Mouse (Mus musculus): ENCODE data around the gene Nat9. TPM values are rescaled to one million over a fixed set of nuclear protein-coding genes. Genes with fewer than 3 reads are reported as not detected.

Gene Nat9
- polyA plus RNA-seq, 1 experiment from 2014 or later = 16.6 TPM

- H3K4me1 ChIP-seq = peaks cover 16% of the 10 kb centered on the region
- H3K27me3 ChIP-seq = no peaks in the 10 kb centered on the region
- H3K9ac ChIP-seq = peak within 1 kb of the TSS; percentile 70
- peak within 1 kb of the TSS; percentile 70 for H3K27ac ChIP-seq
- H3K4me2 ChIP-seq = peak within 1 kb of the TSS; percentile 87
- H3K9me3 ChIP-seq = no peaks in the 10 kb centered on the region
- H3K4me3 ChIP-seq (replicated peaks) = peak within 1 kb of the TSS; percentile 58
- ATAC-seq (ENCODE audit: low FRiP score) = peak; percentile 93
- H3K36me3 ChIP-seq (replicated peaks) = 0 out of 2 replicates have a peak, but pooled peaks cover 9% of the 10 kb centered on the region
- WGBS = 1% methylated on average over 39 of the region's 39 CpGs
Measured at GRCm38 (mm10) chr11:115187224-115187639, 427 bp downstream of the Nat9 start, which contains the start of gene Tmem104. TSS of gene Tmem104 (plus strand) at chr11:115187487.

DNA sequence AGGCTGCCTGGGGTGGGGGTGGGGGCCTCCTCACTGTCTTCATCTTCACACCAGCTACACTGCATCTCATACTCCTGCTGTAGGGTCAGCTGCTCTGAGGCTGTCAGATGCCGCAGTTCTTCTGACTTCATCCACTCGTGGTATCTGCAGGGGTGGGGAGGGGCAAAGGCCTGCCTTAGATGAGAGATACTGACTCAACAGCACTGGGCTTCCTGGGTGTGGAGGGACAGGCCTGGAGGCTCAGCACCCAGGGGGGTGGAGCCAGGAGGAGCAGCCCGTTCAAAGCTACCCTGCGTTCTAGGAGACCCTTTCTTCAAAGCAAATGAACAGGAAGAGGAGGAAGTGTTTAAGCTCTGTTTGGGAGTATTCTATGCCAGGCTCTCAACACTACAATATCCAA lies 2.7 kb downstream of the Nat9 start:
- Histone ChIP-seq H3K4me1 (peaks cover 16% of the 10 kb centered on the region), H3K9me3 (no peaks in the 10 kb centered on the region), H3K36me3 (replicated peaks) (0 out of 2 replicates have a peak, but pooled peaks cover 4% of the 10 kb centered on the region), H3K4me3 (replicated peaks) (no peak overlapping the region), H3K4me2 (no peak overlapping the region), H3K27ac (no peak overlapping the region), H3K27me3 (no peaks in the 10 kb centered on the region), H3K9ac (no peak overlapping the region)
- 54% methylated on average over 4 of the region's 4 CpGs for WGBS
- no peak for ATAC-seq (ENCODE audit: low FRiP score)

DNA sequence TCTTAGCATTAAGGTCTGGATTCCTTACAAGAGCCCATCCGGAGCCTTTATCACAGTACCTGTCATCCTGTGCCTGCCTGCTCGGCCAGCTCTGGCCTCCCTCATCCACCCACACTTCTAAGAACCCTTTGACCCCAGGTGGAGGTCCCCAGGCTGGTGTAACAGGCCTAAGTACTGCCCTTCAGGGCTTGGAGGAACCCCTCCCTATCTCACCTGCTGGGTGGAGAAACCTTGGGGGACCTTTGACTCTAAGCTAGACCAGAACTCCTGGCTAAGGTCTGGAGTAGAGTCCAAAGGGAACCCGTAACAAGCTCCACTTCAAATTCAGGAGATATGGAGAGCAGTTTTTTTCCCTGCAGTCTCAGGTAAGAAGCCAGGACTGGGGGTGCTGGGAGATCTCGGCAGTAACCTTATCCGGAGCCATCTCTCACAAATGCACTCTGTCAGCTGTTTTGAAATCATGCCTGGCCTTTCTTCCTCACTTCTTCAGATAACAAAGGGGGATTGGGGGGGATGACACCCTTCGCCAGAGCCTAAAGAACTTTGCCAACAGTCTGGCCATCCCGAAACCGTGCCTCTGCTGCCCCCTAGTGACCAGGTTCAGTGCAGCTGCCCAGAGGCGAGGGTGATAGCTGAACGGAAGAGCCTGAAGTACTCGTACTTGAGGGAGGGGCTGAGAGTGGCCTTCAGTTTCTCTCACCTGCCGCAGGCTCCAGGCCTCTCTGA lies 5.6 kb downstream of the Nat9 start:
- Histone ChIP-seq H3K9ac (no peak overlapping the region), H3K4me1 (peaks cover 21% of the 10 kb centered on the region), H3K4me3 (replicated peaks) (no peak overlapping the region), H3K27ac (no peak overlapping the region), H3K4me2 (no peak overlapping the region), H3K36me3 (replicated peaks) (no peaks in the 10 kb centered on the region), H3K27me3 (no peaks in the 10 kb centered on the region), H3K9me3 (no peaks in the 10 kb centered on the region)
- 20% methylated on average over 12 of the region's 12 CpGs for WGBS
- no peak for ATAC-seq (ENCODE audit: low FRiP score)

GRCm38 (mm10) chr11:115179881-115180280 lies 7.8 kb downstream of the Nat9 start:
- WGBS = 88% methylated on average over 6 of the region's 6 CpGs
- H3K4me3 ChIP-seq (replicated peaks) = no peak overlapping the region
- H3K27ac ChIP-seq = no peak overlapping the region
- H3K4me1 ChIP-seq = peaks cover 33% of the 10 kb centered on the region
- H3K4me2 ChIP-seq = no peak overlapping the region
- H3K27me3 ChIP-seq = peaks cover 13% of the 10 kb centered on the region
- no peaks in the 10 kb centered on the region for H3K9me3 ChIP-seq
- no peak for ATAC-seq (ENCODE audit: low FRiP score)
- H3K9ac ChIP-seq = no peak overlapping the region
- no peaks in the 10 kb centered on the region for H3K36me3 ChIP-seq (replicated peaks)

DNA sequence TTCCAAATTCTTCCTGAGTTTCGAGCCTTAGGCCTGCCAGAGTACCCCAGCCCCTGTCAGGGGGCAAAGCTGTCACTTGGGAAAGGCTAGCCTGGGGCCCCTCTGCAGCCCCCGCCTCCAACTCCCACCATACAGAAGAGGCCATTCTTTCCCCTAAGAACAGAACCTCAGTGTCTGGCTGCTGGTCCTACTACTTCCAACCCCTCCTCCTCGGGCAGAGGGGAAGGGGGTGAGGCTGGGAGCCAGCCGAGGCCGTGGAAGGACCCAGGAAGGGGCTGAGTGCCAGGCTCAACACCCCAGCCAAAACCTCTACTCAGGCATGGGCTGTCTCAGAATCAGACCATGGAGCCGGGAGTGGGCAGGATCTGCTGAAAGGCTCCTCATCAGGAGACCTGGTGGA lies 8.5 kb downstream of the Nat9 start:
- no peak for ATAC-seq (ENCODE audit: low FRiP score)

GRCm38 (mm10) chr11:115178766-115179165 lies 8.9 kb downstream of the Nat9 start:
- no peak for ATAC-seq (ENCODE audit: low FRiP score)
- H3K9me3 ChIP-seq = no peaks in the 10 kb centered on the region
- 86% methylated on average over 2 of the region's 2 CpGs for WGBS
- no peaks in the 10 kb centered on the region for H3K36me3 ChIP-seq (replicated peaks)
- no peak overlapping the region for H3K27ac ChIP-seq
- H3K4me2 ChIP-seq = no peak overlapping the region
- no peak overlapping the region for H3K4me3 ChIP-seq (replicated peaks)
- H3K4me1 ChIP-seq = peaks cover 45% of the 10 kb centered on the region
- no peak overlapping the region for H3K9ac ChIP-seq
- H3K27me3 ChIP-seq = peaks cover 25% of the 10 kb centered on the region

More for the DNA sequence above, 8.5 kb downstream of the Nat9 start:
- no peak overlapping the region for H3K27ac ChIP-seq
- H3K4me3 ChIP-seq (replicated peaks) = no peak overlapping the region
- WGBS = 72% methylated on average over 6 of the region's 6 CpGs
- no peaks in the 10 kb centered on the region for H3K36me3 ChIP-seq (replicated peaks)
- peaks cover 40% of the 10 kb centered on the region for H3K4me1 ChIP-seq
- H3K9ac ChIP-seq = no peak overlapping the region
- H3K4me2 ChIP-seq = no peak overlapping the region
- peaks cover 20% of the 10 kb centered on the region for H3K27me3 ChIP-seq
- H3K9me3 ChIP-seq = no peaks in the 10 kb centered on the region

DNA sequence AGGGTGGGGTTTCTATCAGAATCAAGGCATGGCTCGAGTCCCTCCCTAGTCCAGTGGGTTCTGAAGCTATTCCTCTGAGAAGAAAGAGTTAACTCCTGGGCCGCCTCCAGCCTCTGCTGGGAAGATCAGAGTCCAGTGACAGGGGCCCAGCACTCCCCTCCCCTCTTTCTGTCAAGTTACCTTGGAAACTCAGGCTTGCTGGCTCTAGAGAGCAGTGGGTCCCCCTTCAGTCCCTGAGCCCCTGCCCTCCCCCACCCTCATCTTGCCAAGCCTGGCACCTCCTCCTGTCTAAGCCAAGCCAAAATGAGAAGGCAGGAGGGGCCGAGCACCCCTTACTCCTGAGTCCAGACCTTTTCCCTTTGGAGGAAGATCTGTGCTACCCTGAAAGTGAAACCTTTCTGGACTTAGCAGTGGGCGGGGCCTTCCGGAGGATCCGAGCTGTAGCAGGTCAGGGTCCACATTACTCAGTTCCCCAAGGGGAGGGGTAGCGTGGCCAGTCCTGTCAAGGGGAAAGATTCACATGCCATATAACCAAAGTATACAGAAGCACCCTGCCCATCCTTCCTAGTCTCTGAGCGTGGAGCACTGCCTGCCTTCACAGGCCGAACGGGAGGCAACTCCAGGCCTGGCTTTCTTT lies 10.0 kb downstream of the Nat9 start:
- 26% methylated on average over 10 of the region's 10 CpGs for WGBS
- Histone ChIP-seq H3K27me3 (peaks cover 33% of the 10 kb centered on the region), H3K4me2 (peak overlapping the region; percentile 31), H3K4me1 (peaks cover 55% of the 10 kb centered on the region), H3K36me3 (replicated peaks) (no peaks in the 10 kb centered on the region), H3K27ac (0 out of 2 replicates have a peak overlapping the region, but pooled peaks have one; percentile 31), H3K9ac (no peak overlapping the region), H3K9me3 (no peaks in the 10 kb centered on the region), H3K4me3 (replicated peaks) (no peak overlapping the region)
- ATAC-seq (ENCODE audit: low FRiP score) = peak; percentile 58

DNA sequence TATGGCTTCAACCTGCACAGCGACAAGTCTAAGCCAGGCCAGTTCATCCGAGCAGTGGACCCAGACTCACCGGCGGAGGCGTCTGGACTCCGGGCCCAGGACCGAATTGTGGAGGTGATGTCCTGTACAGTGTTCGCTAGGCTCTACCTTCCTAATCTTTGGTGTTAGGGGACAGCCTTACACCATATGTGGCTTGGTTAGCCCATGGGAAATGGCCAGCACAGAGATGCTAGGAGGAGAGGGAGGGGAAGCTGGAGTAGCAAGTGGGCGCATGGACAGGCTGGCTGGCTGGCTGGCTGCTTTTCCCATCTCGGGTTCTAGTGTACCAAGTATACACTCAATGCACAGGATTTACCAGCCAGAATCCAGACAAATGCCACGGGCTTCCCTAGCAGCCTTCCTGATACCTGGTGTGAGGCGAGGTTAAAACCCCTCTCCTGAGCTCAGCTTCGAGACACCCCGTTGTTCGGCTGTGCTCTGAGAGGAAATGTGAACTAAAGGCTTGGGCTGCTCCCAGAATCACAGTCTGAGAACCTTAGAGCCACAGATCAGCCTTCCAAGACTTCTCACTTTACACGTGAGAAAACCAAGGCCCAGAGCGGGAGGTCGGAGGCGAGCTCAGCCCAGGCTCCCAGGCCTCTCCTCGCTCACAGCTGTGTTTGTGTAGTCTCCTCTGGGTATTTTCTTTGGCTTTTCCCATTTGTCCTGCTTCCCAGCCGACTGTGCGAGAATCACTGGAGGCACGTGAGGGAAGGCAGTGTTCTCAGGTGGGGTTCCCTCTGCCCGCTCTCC lies 11.1 kb downstream of the Nat9 start:
- no peaks in the 10 kb centered on the region for H3K36me3 ChIP-seq (replicated peaks)
- no peak overlapping the region for H3K9ac ChIP-seq
- no peak for ATAC-seq (ENCODE audit: low FRiP score)
- 0 out of 2 replicates have a peak overlapping the region, but pooled peaks have one; percentile 31 for H3K27ac ChIP-seq
- peaks cover 63% of the 10 kb centered on the region for H3K4me1 ChIP-seq
- no peak overlapping the region for H3K4me2 ChIP-seq
- H3K9me3 ChIP-seq = no peaks in the 10 kb centered on the region
- H3K4me3 ChIP-seq (replicated peaks) = no peak overlapping the region
- WGBS = 60% methylated on average over 24 of the region's 24 CpGs
- peaks cover 44% of the 10 kb centered on the region for H3K27me3 ChIP-seq

DNA sequence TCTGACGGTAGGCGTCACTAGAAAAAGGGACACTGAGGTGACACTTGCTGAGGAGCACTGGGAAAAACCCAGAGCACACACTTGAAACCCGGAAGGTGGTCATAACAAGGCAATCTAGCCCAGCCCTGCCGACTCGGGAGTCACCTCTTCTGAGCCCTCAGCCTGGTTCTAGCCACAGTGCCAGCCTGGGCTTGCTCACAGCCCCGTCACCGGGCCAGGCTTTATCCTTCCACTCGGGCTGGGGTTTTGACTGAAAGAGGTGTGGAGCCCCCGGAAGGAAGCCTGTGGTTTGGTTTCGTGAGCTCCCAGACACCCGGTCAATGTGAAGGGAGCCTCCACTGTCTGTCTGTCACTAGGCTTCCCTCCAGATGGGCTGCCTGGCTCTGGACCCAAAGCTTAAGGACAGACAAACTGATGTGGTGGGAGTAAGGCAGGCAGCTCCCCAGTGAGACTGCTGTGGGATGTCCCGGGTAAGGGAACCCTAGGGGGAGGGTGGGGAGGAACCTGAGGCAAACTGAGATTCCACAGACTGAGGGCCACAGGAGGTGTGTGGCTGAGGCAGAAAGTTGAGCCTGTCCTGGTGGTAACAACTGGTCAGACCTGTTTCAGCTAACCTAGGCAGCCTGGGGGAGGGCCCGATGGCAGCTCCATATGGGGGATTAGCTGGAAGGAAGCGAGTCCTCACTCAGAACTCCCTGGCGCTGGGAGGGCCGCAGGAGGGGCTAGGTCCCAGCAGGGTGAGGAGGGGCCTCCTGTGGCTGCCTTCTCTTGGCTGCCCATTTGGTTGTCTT lies 13.9 kb downstream of the Nat9 start:
- Histone ChIP-seq H3K4me3 (replicated peaks) (no peak overlapping the region; the same call in 1 of the 2 replicates), H3K9me3 (no peaks in the 10 kb centered on the region), H3K27me3 (peaks cover 52% of the 10 kb centered on the region), H3K9ac (no peak overlapping the region), H3K4me1 (peaks cover 63% of the 10 kb centered on the region), H3K4me2 (no peak overlapping the region), H3K36me3 (replicated peaks) (no peaks in the 10 kb centered on the region), H3K27ac (no peak overlapping the region)
- 13% methylated on average over 16 of the region's 16 CpGs for WGBS
- no peak for ATAC-seq (ENCODE audit: low FRiP score)

GRCm38 (mm10) chr11:115172825-115173287 lies 14.8 kb downstream of the Nat9 start:
- H3K9ac ChIP-seq = no peak overlapping the region
- WGBS = 25% methylated on average over 4 of the region's 4 CpGs
- H3K27ac ChIP-seq = peak overlapping the region; percentile 9; the same call in 1 of the 2 replicates
- no peaks in the 10 kb centered on the region for H3K36me3 ChIP-seq (replicated peaks)
- no peak overlapping the region for H3K4me2 ChIP-seq
- H3K4me3 ChIP-seq (replicated peaks) = no peak overlapping the region
- H3K9me3 ChIP-seq = no peaks in the 10 kb centered on the region
- H3K4me1 ChIP-seq = peaks cover 57% of the 10 kb centered on the region
- H3K27me3 ChIP-seq = peaks cover 52% of the 10 kb centered on the region
- ATAC-seq (ENCODE audit: low FRiP score) = no peak

- Histone ChIP-seq H3K4me3 (replicated peaks) (no peak overlapping the region), H3K27me3 (peaks cover 51% of the 10 kb centered on the region), H3K9me3 (no peaks in the 10 kb centered on the region), H3K4me2 (no peak overlapping the region), H3K9ac (no peak overlapping the region), H3K4me1 (peaks cover 40% of the 10 kb centered on the region), H3K27ac (no peak overlapping the region), H3K36me3 (replicated peaks) (no peaks in the 10 kb centered on the region)
- 45% methylated on average over 8 of the region's 8 CpGs for WGBS
- no peak for ATAC-seq (ENCODE audit: low FRiP score)
Measured at GRCm38 (mm10) chr11:115171125-115171524, 16.5 kb downstream of the Nat9 start.
